Mouse (Mus musculus) adipocyte (in vitro differentiated cells): ENCODE results near the gene Bcl7c.
A peak's percentile ranks its signal among the peaks of the same experiment; 100 is the strongest.
"Not testable (repeated sequence)": the region's sequence is repeated elsewhere in the genome, so short reads cannot be mapped to it uniquely, and the experiment has no call there.

Experiments used
- DNase-seq: peaks from one replicate; pipeline ENCODE4 v3.0.0-alpha.2; 2016; ENCODE audit warnings: low spot score

The Bcl7c gene

GRCm38 (mm10) chr7:127708207-127709078 lies at the start of gene Bcl7c:
Bcl7c (minus strand) TSS chr7:127708933.
- DNase-seq, result peak; percentile 72

- no peak for DNase-seq
These were observed 45.0 kb upstream of the Bcl7c start for GRCm38 (mm10) chr7:127753741-127754140.

DNA sequence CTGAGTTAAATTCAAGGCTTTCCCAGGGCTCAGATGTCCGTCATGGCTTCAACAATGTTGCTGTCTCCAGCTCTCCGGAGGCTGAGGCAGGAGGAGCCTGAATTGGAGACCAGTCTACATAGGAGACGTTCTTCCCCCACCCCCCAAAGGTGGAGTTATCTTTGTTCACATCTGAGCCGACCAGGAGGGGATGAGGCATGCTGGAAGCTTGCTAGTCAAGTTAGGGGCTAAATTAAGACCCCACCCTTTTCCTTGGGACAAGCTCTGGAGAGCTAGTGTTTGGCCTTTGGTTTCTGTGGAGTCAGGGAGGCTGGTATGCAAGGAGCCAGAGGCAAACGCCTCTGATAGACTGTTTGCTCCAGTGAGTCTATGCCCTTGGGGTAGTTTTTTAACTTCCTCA lies 44.4 kb upstream of the Bcl7c start:
- DNase-seq, result no peak

GRCm38 (mm10) chr7:127752069-127752468 lies 43.3 kb upstream of the Bcl7c start:
- no peak for DNase-seq

DNA sequence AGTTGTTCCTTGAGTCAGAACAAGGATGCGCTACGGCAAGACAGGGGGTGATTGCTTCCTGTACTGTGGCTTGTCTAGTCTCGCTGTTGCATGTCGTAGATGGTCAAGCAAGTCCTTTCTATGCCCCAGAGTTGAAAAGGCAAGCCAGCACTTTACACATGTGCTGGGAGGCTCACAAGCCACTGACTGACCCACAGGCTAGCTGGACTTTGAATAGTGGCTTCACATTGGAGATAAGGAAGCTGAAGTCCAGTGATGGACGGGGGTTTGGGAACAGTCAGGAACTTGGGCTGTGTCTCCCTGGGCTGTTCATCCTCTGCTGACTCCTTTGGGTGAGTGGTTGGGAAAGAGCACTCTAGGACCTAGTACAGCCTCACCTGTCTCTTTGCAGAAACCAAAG lies 42.9 kb upstream of the Bcl7c start:
- DNase-seq, result no peak

GRCm38 (mm10) chr7:127750131-127751127 lies 41.7 kb upstream of the Bcl7c start:
- DNase-seq, result no peak

DNA sequence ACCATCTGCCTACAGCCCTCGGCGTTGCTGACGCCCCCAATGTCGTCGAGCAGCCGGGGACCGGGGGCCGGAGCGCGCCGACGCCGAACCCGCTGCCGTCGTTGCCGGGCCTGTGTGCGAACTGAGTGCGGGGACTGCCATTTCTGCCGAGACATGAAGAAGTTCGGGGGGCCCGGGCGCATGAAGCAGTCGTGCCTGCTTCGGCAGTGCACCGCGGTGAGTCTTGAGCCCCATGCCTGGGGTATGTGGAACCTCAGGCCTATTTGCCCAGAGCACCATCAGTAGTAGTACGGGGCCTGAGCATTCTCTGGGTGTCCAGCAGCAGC lies 39.5 kb upstream of the Bcl7c start:
- DNase-seq, result no peak

- DNase-seq, result no peak
These were observed 39.0 kb upstream of the Bcl7c start for GRCm38 (mm10) chr7:127747559-127748234.

- DNase-seq, result no peak
These were observed 38.1 kb upstream of the Bcl7c start for GRCm38 (mm10) chr7:127746494-127747491.

- peak; percentile 98 for DNase-seq
These were observed 37.1 kb upstream of the Bcl7c start for GRCm38 (mm10) chr7:127745652-127746493.

DNA sequence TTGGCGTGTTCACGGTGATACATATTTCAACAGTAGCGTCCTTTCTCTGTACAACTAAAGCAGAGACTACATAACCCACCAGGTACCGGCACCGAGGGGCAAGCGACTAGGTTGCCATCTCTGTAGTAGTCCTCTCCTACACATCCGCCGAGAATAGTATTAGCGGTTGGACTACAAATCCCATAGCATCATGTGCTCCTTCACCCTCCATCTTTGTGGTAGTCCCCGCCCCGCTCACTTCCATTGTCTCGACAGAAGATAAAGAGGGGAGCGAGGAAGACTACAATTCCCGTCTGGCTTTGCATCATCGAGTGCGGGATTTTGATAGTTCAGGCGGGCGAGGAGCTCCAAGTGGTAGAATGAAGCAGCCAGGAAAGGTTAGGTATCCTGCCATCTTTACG lies 36.5 kb upstream of the Bcl7c start:
- DNase-seq, result peak; percentile 96

- DNase-seq, result peak; percentile 75
These were observed 35.8 kb upstream of the Bcl7c start, which contains the start of gene Fbxl19 for GRCm38 (mm10) chr7:127744366-127745045. Fbxl19 (plus strand) TSS chr7:127744543.

- DNase-seq, result not testable (repeated sequence)
These were observed 23.3 kb upstream of the Bcl7c start, which contains the start of gene Ctf2 for GRCm38 (mm10) chr7:127732066-127732465. Ctf2 (minus strand) TSS chr7:127732166.

DNA sequence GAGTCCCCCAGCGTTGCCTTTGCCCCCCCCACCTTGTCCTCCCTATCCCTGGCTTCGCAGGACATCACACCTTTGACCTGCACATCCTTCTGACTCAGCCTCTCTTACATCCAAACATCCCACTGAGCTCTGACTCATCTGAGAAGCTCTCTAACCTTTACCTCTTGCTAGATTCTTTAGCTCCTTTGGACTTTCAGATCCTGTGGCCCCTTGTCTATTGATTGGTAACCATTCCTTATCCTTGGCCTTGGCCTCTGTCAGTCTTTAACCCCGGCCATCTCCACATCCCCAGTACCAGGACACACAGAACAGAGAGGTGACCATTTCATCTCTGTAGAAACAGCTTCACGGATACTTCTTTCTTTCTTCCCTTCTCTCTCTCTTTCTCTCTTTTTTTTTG lies 21.4 kb upstream of the Bcl7c start:
- no peak for DNase-seq

- no peak for DNase-seq
These were observed 19.2 kb upstream of the Bcl7c start for GRCm38 (mm10) chr7:127727898-127728297.

DNA sequence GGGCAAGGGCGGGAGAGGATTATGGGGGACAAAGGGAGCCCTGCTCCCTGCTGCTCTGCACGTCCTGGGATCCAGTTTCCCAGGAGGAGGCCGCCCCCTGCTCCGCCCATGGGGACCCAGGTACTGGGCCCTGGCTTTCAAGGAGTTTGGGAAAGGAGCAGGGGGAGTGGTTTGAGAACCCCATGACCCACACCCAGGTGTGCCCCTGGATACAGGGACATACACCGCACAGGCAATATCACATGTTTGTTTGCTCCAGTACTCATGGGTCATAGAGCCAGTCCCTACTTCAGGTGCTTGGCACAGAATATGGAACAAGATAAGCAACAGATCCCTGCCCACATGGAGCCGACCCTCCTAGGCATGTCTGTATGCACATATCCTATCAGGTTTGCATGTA lies 17.2 kb upstream of the Bcl7c start:
- no peak for DNase-seq

- DNase-seq, result no peak
These were observed 16.8 kb upstream of the Bcl7c start for GRCm38 (mm10) chr7:127725490-127725889.

GRCm38 (mm10) chr7:127719258-127719657 lies 10.5 kb upstream of the Bcl7c start:
- DNase-seq, result no peak

GRCm38 (mm10) chr7:127718339-127718738 lies 9.6 kb upstream of the Bcl7c start:
- DNase-seq, result no peak
